Comparison of ENCODE assay signal across 12 mouse cellular contexts in the genomic region with DNA sequence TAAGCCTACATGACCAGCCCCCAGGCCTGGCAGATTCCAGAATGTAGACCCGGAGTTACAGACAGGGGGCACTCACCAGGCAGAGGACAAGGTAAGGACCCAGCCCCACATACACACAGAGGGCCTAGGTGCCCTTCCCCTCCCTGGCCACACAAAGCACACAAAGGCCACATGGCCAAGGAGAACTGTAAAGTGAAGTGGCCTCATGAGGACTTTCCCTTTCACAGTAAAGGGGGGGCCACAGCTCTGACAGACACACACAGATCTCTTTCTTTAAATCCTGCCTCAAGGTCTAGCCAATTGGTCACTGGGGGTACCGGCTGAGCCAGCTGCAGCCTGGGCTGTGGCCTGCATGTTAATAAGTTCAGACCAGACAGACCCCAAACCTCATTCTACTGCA. TPM values are rescaled to one million over a fixed set of nuclear protein-coding genes. Genes with fewer than 3 reads are reported as not detected.
A peak's percentile ranks its signal among the peaks of the same experiment; 100 is the strongest.
DNase-seq lines count a peak whose midpoint lies in the region; ATAC-seq and TF ChIP-seq lines count a peak whose summit lies in the region.
"Had no signal": no experiment of that assay in that cellular context is flagged by ENCODE, and none has a peak within 500 bp of the region (broad histone marks: within the 10 kb centered on the region; RNA-seq: fewer than 3 reads in every experiment).

No protein-coding gene starts in this region.

- H3K9ac ChIP-seq in forebrain, embryonic 14.5 days (ENCODE audit: low read length): peak overlapping the region; percentile 47
- peak overlapping the region; percentile 36 for H3K9ac ChIP-seq in intestine, embryonic 16.5 days (ENCODE audit: low read depth, low read length)

- peak overlapping the region; percentile 36 for H3K4me2 ChIP-seq in forebrain, embryonic 14.5 days (ENCODE audit: low read length)
- no peak overlapping the region for H3K4me2 ChIP-seq in intestine, embryonic 16.5 days (ENCODE audit: low read depth, low read length)

- H3K4me3 ChIP-seq in lung, adult 2 months (replicated peaks; ENCODE audit: extremely low read depth, low read depth, low read length): no peak overlapping the region
- 0 out of 2 replicates have a peak overlapping the region, but pooled peaks have one; percentile 5 for H3K4me3 ChIP-seq in forebrain, embryonic 14.5 days (ENCODE audit: low read depth, low read length)
- H3K4me3 ChIP-seq in intestine, embryonic 16.5 days (ENCODE audit: low read length): no peak overlapping the region
- no peak overlapping the region for H3K4me3 ChIP-seq in olfactory bulb, adult 2 months (ENCODE audit: insufficient read depth, low read depth, low read length)
- H3K4me3 ChIP-seq: gastrocnemius, adult 2 months had no signal

- H3K27ac ChIP-seq in forebrain, embryonic 14.5 days (ENCODE audit: low read depth, low read length): peak overlapping the region; percentile 89
- H3K27ac ChIP-seq in intestine, embryonic 16.5 days (ENCODE audit: low read length): peak overlapping the region; percentile 51; the same call in 1 of the 2 replicates
- no peak overlapping the region for H3K27ac ChIP-seq in olfactory bulb, adult 2 months (ENCODE audit: insufficient read depth, low read depth, low read length)

- TF ChIP-seq POLR2A in lung, adult 2 months (IDR thresholded peaks at IDR 0.05; ENCODE audit: borderline replicate concordance, extremely low read depth, low read depth, low read length): no peak
- TF ChIP-seq POLR2A in olfactory bulb, adult 2 months (IDR thresholded peaks at IDR 0.05; ENCODE audit: insufficient read depth, low read depth, low read length): no peak

- peak; percentile 42 for ATAC-seq in forebrain, embryonic 14.5 days
- no peak for ATAC-seq in intestine, embryonic 16.5 days

- H3K36me3 ChIP-seq in forebrain, embryonic 14.5 days (ENCODE audit: control insufficient read depth, insufficient read depth, low read length): peaks cover 75% of the 10 kb centered on the region
- peaks cover 45% of the 10 kb centered on the region for H3K36me3 ChIP-seq in intestine, embryonic 16.5 days (ENCODE audit: control insufficient read depth, insufficient read depth, low read length)

- WGBS in lung, adult 2 months: 50% methylated on average over 2 of the region's 2 CpGs
- WGBS in forebrain, embryonic 14.5 days: 16% methylated on average over 2 of the region's 2 CpGs
- WGBS in intestine, embryonic 16.5 days: 33% methylated on average over 2 of the region's 2 CpGs
- 21% methylated on average over 2 of the region's 2 CpGs for WGBS in olfactory bulb, adult 2 months

- no peaks in the 10 kb centered on the region for H3K9me3 ChIP-seq in forebrain, embryonic 14.5 days (replicated peaks; ENCODE audit: control insufficient read depth, low read length)
- no peaks in the 10 kb centered on the region for H3K9me3 ChIP-seq in intestine, embryonic 16.5 days (ENCODE audit: control insufficient read depth, low read length)
- H3K9me3 ChIP-seq: G1E had no signal

- peaks cover 34% of the 10 kb centered on the region for H3K4me1 ChIP-seq in lung, adult 2 months (ENCODE audit: control insufficient read depth, insufficient read depth, low read length)
- peaks cover 52% of the 10 kb centered on the region for H3K4me1 ChIP-seq in forebrain, embryonic 14.5 days (ENCODE audit: control insufficient read depth, insufficient read depth, low read length)
- peaks cover 90% of the 10 kb centered on the region for H3K4me1 ChIP-seq in intestine, embryonic 16.5 days (ENCODE audit: control insufficient read depth, insufficient read depth, low read length)
- H3K4me1 ChIP-seq in olfactory bulb, adult 2 months (ENCODE audit: control insufficient read depth, insufficient read depth, low read length): peaks cover 52% of the 10 kb centered on the region

- DNase-seq in lung, adult 2 months: no peak
- no peak for DNase-seq in lung, postnatal 10 days
- peak; percentile 71 for DNase-seq in forebrain, embryonic 14.5 days (ENCODE audit: low spot score)
- DNase-seq in gastrocnemius, adult 18-20 months (ENCODE audit: low spot score): no peak
- DNase-seq in layer of hippocampus, postnatal 14 days (ENCODE audit: low spot score in 2 of 2): no peak
- DNase-seq: adrenal gland, postnatal 14 days; cerebellum, postnatal 36 days; gastrocnemius, adult 2 months; kidney, adult 9 months had no signal

- H3K27me3 ChIP-seq in forebrain, embryonic 14.5 days (replicated peaks; ENCODE audit: control insufficient read depth, insufficient read depth, low read length): no peaks in the 10 kb centered on the region
- no peaks in the 10 kb centered on the region for H3K27me3 ChIP-seq in intestine, embryonic 16.5 days (replicated peaks; ENCODE audit: control insufficient read depth, insufficient read depth, low read length)

- TF ChIP-seq CTCF in lung, adult 2 months (IDR thresholded peaks at IDR 0.05; ENCODE audit: insufficient read depth, low read length): 0 out of 2 replicates have a peak, but pooled peaks have one; percentile 2
- 0 out of 2 replicates have a peak, but pooled peaks have one; percentile 2 for TF ChIP-seq CTCF in olfactory bulb, adult 2 months (IDR thresholded peaks at IDR 0.05; ENCODE audit: insufficient read depth, low read depth, low read length)

RNA-seq across cellular contexts. Expression of a gene that starts 10.6 kb away (rescaled TPM):
- 166 and 187 TPM in 2 replicates for polyA plus RNA-seq in lung, adult 2 months (2012; rRNA removed)
- polyA plus RNA-seq in forebrain, embryonic 14.5 days (2014; fragmentation: Nextera tagmentation; extraction: Ambion mirVana): 61.7 and 65.4 TPM in 2 replicates
- polyA plus RNA-seq in intestine, embryonic 16.5 days (2015; fragmentation: Nextera tagmentation; extraction: Ambion mirVana): 56.5 and 65.5 TPM in 2 replicates
- polyA plus RNA-seq in olfactory bulb, adult 2 months (2012; ENCODE audit: insufficient read depth, insufficient read length, low replicate concordance, missing spikeins): not detected in 2 replicates
- total RNA-seq in gastrocnemius, adult 18-20 months (2021): 10 to 100 TPM; 44.7 to 49.5 TPM
- total RNA-seq in layer of hippocampus, postnatal 14 days (2021): 100 to 1,000 TPM; 153 to 158 TPM

RNA-seq across cellular contexts. Expression of a gene that starts 14.5 kb away (rescaled TPM):
- 40.9 and 51.2 TPM in 2 replicates for polyA plus RNA-seq in lung, adult 2 months (2012; rRNA removed)
- 1.0 and 1.8 TPM in 2 replicates for polyA plus RNA-seq in forebrain, embryonic 14.5 days (2014; fragmentation: Nextera tagmentation; extraction: Ambion mirVana)
- polyA plus RNA-seq in intestine, embryonic 16.5 days (2015; fragmentation: Nextera tagmentation; extraction: Ambion mirVana): 6.8 and 8.2 TPM in 2 replicates
- polyA plus RNA-seq in olfactory bulb, adult 2 months (2012; ENCODE audit: insufficient read depth, insufficient read length, low replicate concordance, missing spikeins): not detected in 2 replicates
- total RNA-seq in gastrocnemius, adult 18-20 months (2021): under 1 TPM; 0.59 to 0.90 TPM
- total RNA-seq in layer of hippocampus, postnatal 14 days (2021): under 1 TPM; 0.43 to 0.55 TPM

RNA-seq across cellular contexts. Expression of a gene that starts 19.6 kb away (rescaled TPM):
- 58.6 and 66.5 TPM in 2 replicates for polyA plus RNA-seq in lung, adult 2 months (2012; rRNA removed)
- 94.1 and 155 TPM in 2 replicates for polyA plus RNA-seq in forebrain, embryonic 14.5 days (2014; fragmentation: Nextera tagmentation; extraction: Ambion mirVana)
- polyA plus RNA-seq in intestine, embryonic 16.5 days (2015; fragmentation: Nextera tagmentation; extraction: Ambion mirVana): 168 and 186 TPM in 2 replicates
- polyA plus RNA-seq in olfactory bulb, adult 2 months (2012; ENCODE audit: insufficient read depth, insufficient read length, low replicate concordance, missing spikeins): not detected in 2 replicates
- total RNA-seq in gastrocnemius, adult 18-20 months (2021): 10 to 100 TPM; 21.6 to 22.7 TPM
- 10 to 100 TPM; 21.6 to 23.4 TPM for total RNA-seq in layer of hippocampus, postnatal 14 days (2021)

RNA-seq across cellular contexts. Expression of a gene that starts 44.3 kb away (rescaled TPM):
- polyA plus RNA-seq in lung, adult 2 months (2012; rRNA removed): 33.3 and 39.0 TPM in 2 replicates
- polyA plus RNA-seq in forebrain, embryonic 14.5 days (2014; fragmentation: Nextera tagmentation; extraction: Ambion mirVana): 2.0 and 2.1 TPM in 2 replicates
- polyA plus RNA-seq in intestine, embryonic 16.5 days (2015; fragmentation: Nextera tagmentation; extraction: Ambion mirVana): 2.1 and 2.7 TPM in 2 replicates
- not detected in 2 replicates for polyA plus RNA-seq in olfactory bulb, adult 2 months (2012; ENCODE audit: insufficient read depth, insufficient read length, low replicate concordance, missing spikeins)
- 1,000 to 10,000 TPM in 1 of 2 experiments, 100 to 1,000 TPM in 1; 975 to 1,075 TPM for total RNA-seq in gastrocnemius, adult 18-20 months (2021)
- total RNA-seq in layer of hippocampus, postnatal 14 days (2021): 1 to 10 TPM; 5.3 to 5.6 TPM
- total RNA-seq: G1E had no signal

RNA-seq across cellular contexts. Expression of a gene that starts 56.1 kb away (rescaled TPM):
- polyA plus RNA-seq in lung, adult 2 months (2012; rRNA removed): 68.2 and 73.2 TPM in 2 replicates
- 10.3 and 15.7 TPM in 2 replicates for polyA plus RNA-seq in forebrain, embryonic 14.5 days (2014; fragmentation: Nextera tagmentation; extraction: Ambion mirVana)
- polyA plus RNA-seq in intestine, embryonic 16.5 days (2015; fragmentation: Nextera tagmentation; extraction: Ambion mirVana): 12.4 and 13.2 TPM in 2 replicates
- not detected in 2 replicates for polyA plus RNA-seq in olfactory bulb, adult 2 months (2012; ENCODE audit: insufficient read depth, insufficient read length, low replicate concordance, missing spikeins)
- 10 to 100 TPM in 1 of 2 experiments, 1 to 10 TPM in 1; 9.0 to 12.8 TPM for total RNA-seq in gastrocnemius, adult 18-20 months (2021)
- 100 to 1,000 TPM; 178 to 193 TPM for total RNA-seq in layer of hippocampus, postnatal 14 days (2021)
- polyA plus RNA-seq: G1E had no signal

Comparison
In these comparisons a context has a peak if more than half of its experiments do, and no peak if none do; other contexts are left out.
1. RNA of a gene that starts 19.6 kb away (polyA plus RNA-seq): 168 to 186 TPM in intestine, embryonic 16.5 days, 94.1 to 155 TPM in forebrain, embryonic 14.5 days and 58.6 to 66.5 TPM in lung, adult 2 months; not detected in olfactory bulb, adult 2 months; every median in the first group is over 10 times any median in the second.